Mouse (Mus musculus) forebrain, embryonic 13.5 days (tissue): ENCODE measurements at regions not wholly inside any gene's neighbourhood (a gene's known extent, or its start where the extent isn't known, plus 50 kb on each side); places are given as distances from the start of the nearest gene placed in this dataset.

Source experiments
- ATAC-seq: fragments of 200-750 bp; cut with Nextera tagmentation; 2 replicates; pipeline ENCODE4 v1.8.0; 2017
- H3K27ac ChIP-seq: fragments of 300-500 bp; sonication (generic); 2 replicates; pipeline ENCODE4 v1.5.1; 2015; ENCODE audit warnings: inconsistent platforms, mild to moderate bottlenecking, moderate library complexity
- H3K27me3 ChIP-seq: fragments of 300-500 bp; sonication (generic); 2 replicates; pipeline ENCODE4 v1.6.1; 2015; ENCODE audit warnings: mild to moderate bottlenecking, inconsistent platforms
- H3K36me3 ChIP-seq: fragments of 300-500 bp; sonication (generic); 2 replicates; pipeline ENCODE4 v1.6.1; 2015; ENCODE audit warnings: mild to moderate bottlenecking, inconsistent platforms; ENCODE audit not compliant: poor library complexity, severe bottlenecking
- H3K4me1 ChIP-seq: fragments of 300-500 bp; sonication (generic); 2 replicates; pipeline ENCODE4 v1.6.1; 2015; ENCODE audit warnings: inconsistent platforms
- H3K4me2 ChIP-seq: fragments of 300-500 bp; sonication (generic); 2 replicates; pipeline ENCODE4 v1.6.1; 2015; ENCODE audit warnings: inconsistent platforms, mild to moderate bottlenecking, moderate library complexity
- H3K4me3 ChIP-seq: fragments of 300-500 bp; sonication (generic); 2 replicates; pipeline ENCODE4 v1.5.1; 2015; ENCODE audit warnings: mild to moderate bottlenecking, inconsistent platforms
- H3K9ac ChIP-seq: fragments of 300-500 bp; sonication (generic); 2 replicates; pipeline ENCODE4 v1.6.1; 2015; ENCODE audit warnings: mild to moderate bottlenecking, inconsistent platforms
- H3K9me3 ChIP-seq: fragments of 300-500 bp; sonication (generic); replicated peaks from 2 replicates; pipeline ENCODE4 v1.6.1; 2016; ENCODE audit warnings: inconsistent platforms
- whole genome bisulfite sequencing: fragments of 180-500 bp; shearing (Covaris S2); methylation state at CpG from one replicate; pipeline ENCODE4 v1.1.7; 2015; 5-methylcytosine and 5-hydroxymethylcytosine counted together

DNA sequence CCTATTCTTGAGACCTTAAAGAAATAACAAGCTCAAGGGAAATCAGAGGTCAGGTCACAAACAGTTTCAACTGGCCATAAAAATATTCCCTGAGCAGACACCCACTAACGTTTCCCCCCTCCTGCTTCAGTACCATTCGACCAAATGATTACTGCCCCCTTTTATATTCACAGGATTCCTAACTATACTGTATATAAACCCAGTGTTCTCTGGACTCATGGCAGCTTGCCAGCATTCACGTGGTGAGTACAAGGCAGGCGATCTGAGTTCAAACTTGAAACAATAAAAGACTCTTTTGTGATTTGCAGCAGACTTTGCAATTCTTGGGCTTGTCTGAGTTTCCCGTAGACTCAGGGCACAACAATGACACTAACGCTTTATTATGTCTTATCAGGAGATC lies 989.0 kb upstream of the H2afb3 start:
- WGBS = 41% methylated on average over 6 of the region's 6 CpGs
- no peaks in the 10 kb centered on the region for H3K36me3 ChIP-seq

DNA sequence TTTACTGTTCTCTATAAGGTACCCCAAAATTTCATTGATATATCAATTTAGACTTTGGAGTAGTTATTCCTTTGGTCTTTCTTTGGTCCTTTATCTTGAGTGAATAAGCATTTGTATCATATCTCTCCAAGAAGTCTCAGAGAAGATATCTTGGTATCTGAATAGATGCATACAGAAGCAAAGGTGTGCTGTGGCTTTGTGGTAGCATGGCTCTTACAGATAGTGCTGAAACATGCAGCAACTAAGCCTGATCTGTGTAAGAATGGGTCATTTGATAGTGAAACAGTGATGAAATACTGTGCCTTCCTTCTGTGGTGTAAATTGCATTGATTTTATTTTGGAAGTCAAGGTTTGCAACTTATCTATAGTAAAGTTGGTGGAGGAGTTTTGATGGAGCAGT lies 978.3 kb upstream of the H2afb3 start:
- H3K9me3 ChIP-seq = no peaks in the 10 kb centered on the region
- no peaks in the 10 kb centered on the region for H3K4me1 ChIP-seq
- no peak overlapping the region for H3K27ac ChIP-seq
- H3K9ac ChIP-seq = no peak overlapping the region
- H3K36me3 ChIP-seq = no peaks in the 10 kb centered on the region
- H3K27me3 ChIP-seq = no peaks in the 10 kb centered on the region
- H3K4me3 ChIP-seq = no peak overlapping the region
- ATAC-seq = no peak
- no peak overlapping the region for H3K4me2 ChIP-seq

More for the DNA sequence above, 989.0 kb upstream of the H2afb3 start:
- Histone ChIP-seq H3K27ac (no peak overlapping the region), H3K9ac (no peak overlapping the region), H3K4me1 (no peaks in the 10 kb centered on the region), H3K4me2 (no peak overlapping the region), H3K27me3 (no peaks in the 10 kb centered on the region), H3K9me3 (no peaks in the 10 kb centered on the region), H3K4me3 (no peak overlapping the region)
- no peak for ATAC-seq

DNA sequence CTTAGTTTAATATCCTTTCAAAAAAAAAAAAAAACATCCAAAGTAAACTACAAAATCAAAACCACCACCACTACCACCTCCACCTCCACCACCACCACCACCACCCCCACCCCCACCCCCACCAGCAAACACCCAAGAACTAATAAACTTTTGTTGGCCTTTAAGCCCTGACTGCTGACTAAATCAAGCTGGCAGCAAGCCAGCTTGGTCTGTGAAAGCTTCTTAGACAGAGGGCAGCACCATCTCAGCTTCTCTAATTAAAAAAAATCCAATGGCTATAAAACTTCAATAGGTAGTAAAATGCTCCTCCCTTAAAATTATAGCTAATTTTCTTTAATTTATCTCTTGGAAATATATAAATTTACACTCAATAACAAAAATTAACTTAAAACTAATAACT lies 957.2 kb upstream of the H2afb3 start:
- no peak for ATAC-seq
- Histone ChIP-seq H3K4me3 (no peak overlapping the region), H3K4me2 (no peak overlapping the region), H3K27ac (no peak overlapping the region), H3K9me3 (no peaks in the 10 kb centered on the region), H3K27me3 (no peaks in the 10 kb centered on the region), H3K4me1 (no peaks in the 10 kb centered on the region), H3K36me3 (no peaks in the 10 kb centered on the region), H3K9ac (no peak overlapping the region)

DNA sequence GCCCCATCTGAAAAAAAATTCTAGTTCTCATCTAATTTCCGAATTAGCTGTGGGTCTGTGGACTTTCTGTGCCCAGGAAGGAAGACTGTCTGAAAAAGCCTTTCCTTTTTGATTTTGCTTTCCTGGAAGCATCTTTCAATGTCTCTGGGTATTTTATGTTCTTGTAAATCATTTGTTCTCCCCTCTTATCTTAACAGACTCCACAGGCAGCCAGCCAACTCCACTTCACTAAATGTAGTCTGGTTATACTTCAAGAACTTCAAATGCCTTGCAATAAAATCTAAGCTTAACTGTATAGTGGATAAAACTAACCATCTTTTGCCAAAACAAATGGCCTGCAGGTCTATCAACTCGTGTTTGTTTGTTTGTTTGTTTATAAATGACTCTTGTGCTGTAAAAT lies 956.7 kb upstream of the H2afb3 start:
- no peak overlapping the region for H3K4me2 ChIP-seq
- 50% methylated on average over 2 of the region's 2 CpGs for WGBS
- no peak overlapping the region for H3K4me3 ChIP-seq
- no peaks in the 10 kb centered on the region for H3K9me3 ChIP-seq
- H3K36me3 ChIP-seq = no peaks in the 10 kb centered on the region
- H3K27ac ChIP-seq = no peak overlapping the region
- H3K9ac ChIP-seq = no peak overlapping the region
- no peaks in the 10 kb centered on the region for H3K4me1 ChIP-seq
- ATAC-seq = no peak
- no peaks in the 10 kb centered on the region for H3K27me3 ChIP-seq

DNA sequence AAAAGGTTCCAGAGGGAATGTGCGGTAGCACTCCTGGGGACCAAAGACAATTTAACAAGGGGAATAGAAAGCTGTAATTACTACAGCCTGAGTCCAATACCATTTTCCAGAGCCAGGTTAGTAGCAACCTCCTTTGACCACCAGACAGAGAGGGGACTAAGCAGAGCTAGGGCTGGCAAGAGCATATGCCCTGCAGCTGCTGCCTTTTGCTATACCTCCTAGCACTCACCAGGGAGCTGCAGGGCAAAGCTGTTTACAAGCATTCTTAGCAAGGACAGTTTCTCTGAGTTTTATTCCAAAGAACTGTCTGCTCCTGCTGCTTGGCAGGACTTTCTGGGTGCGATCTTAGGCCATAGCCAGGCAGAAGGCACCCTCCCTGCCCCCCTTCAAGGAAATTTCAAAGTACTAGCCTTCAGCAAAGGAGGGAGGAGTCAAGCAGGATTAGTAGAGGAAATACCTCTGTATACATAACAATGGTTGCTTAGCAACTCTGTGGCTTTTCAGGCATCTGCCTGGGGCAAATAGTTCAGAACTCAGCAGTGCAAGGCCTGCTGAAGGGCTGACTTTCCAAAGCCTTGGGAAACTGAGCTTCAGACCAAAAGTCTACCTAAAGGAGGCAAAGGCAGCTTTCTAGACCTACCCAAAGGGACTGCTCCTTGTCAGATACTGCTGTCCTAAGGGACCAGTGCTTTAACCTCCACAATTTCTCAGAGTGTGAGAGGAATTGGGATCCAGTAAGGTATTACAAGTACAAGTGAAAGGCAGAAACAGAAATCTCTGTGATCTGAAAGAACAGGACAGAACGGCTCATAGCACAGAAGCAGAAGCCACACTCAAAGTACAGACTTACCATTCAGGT lies 919.5 kb upstream of the H2afb3 start:
- Histone ChIP-seq H3K4me3 (no peak overlapping the region), H3K27ac (no peak overlapping the region), H3K27me3 (no peaks in the 10 kb centered on the region), H3K36me3 (no peaks in the 10 kb centered on the region), H3K9ac (no peak overlapping the region), H3K9me3 (no peaks in the 10 kb centered on the region), H3K4me1 (0 out of 2 replicates have a peak, but pooled peaks cover 5% of the 10 kb centered on the region), H3K4me2 (no peak overlapping the region)
- WGBS = 23% methylated on average over 3 of the region's 3 CpGs
- peak; percentile 74 for ATAC-seq
